In the genomic region with DNA sequence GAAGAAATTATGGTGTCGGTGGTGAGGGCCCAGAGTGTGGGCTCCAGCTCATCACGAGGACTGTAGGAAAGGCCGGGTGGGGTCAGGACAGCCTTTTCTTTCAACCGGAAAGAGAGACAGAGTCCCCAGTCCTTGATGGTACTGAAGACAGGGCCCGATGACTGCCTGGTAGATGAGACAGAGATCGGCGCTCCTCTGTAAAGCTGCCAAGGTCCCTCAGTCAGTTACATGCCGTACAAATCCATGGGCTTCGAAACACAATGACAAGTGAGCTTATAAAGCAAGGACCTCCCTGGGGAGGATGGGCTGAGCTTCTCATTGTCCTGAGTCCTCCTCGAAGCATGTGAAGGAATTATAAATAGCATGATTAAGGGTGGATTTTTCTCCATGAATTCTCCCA, we compare ENCODE assay signal across 21 mouse cellular contexts. TPM values are rescaled to one million over a fixed set of nuclear protein-coding genes. Genes with fewer than 3 reads are reported as not detected.
DNase-seq lines count a peak whose midpoint lies in the region; ATAC-seq lines count a peak whose summit lies in the region.
"Had no signal": no experiment of that assay in that cellular context is flagged by ENCODE, and none has a peak within 500 bp of the region (broad histone marks: within the 10 kb centered on the region; RNA-seq: fewer than 3 reads in every experiment).

No protein-coding gene starts in this region.

- 0 out of 2 replicates have a peak overlapping the region, but pooled peaks have one; percentile 5 for H3K27ac ChIP-seq in neural tube, embryonic 12.5 days
- 0 out of 2 replicates have a peak overlapping the region, but pooled peaks have one; percentile 19 for H3K27ac ChIP-seq in hindbrain, embryonic 13.5 days
- 0 out of 2 replicates have a peak overlapping the region, but pooled peaks have one; percentile 54 for H3K27ac ChIP-seq in neural tube, embryonic 15.5 days (replicated peaks)
- H3K27ac ChIP-seq: embryonic facial prominence, embryonic 10.5 days; heart, embryonic 15.5 days; limb, embryonic 15.5 days had no signal

- no peak overlapping the region for H3K4me3 ChIP-seq in neural tube, embryonic 12.5 days
- no peak overlapping the region for H3K4me3 ChIP-seq in hindbrain, embryonic 13.5 days
- no peak overlapping the region for H3K4me3 ChIP-seq in neural tube, embryonic 15.5 days (replicated peaks)
- H3K4me3 ChIP-seq: embryonic facial prominence, embryonic 10.5 days; heart, embryonic 15.5 days; limb, embryonic 15.5 days had no signal

- ATAC-seq in neural tube, embryonic 12.5 days (ENCODE audit: low FRiP score, low read depth): no peak
- ATAC-seq in hindbrain, embryonic 13.5 days (ENCODE audit: low FRiP score): 0 out of 2 replicates have a peak, but pooled peaks have one; percentile 14
- peak; percentile 30; the same call in 1 of the 2 replicates for ATAC-seq in neural tube, embryonic 15.5 days (ENCODE audit: low FRiP score)

- peaks cover 13% of the 10 kb centered on the region for H3K4me1 ChIP-seq in neural tube, embryonic 12.5 days
- peaks cover 28% of the 10 kb centered on the region for H3K4me1 ChIP-seq in hindbrain, embryonic 13.5 days (replicated peaks)
- H3K4me1 ChIP-seq in neural tube, embryonic 15.5 days: peaks cover 25% of the 10 kb centered on the region
- H3K4me1 ChIP-seq: embryonic facial prominence, embryonic 10.5 days; heart, embryonic 15.5 days; limb, embryonic 15.5 days had no signal

- 76% methylated on average over 10 of the region's 10 CpGs for WGBS in neural tube, embryonic 12.5 days
- WGBS in hindbrain, embryonic 13.5 days: 63% methylated on average over 10 of the region's 10 CpGs
- 51% methylated on average over 10 of the region's 10 CpGs for WGBS in neural tube, embryonic 15.5 days

- peak; percentile 80 for DNase-seq in adrenal gland, adult (ENCODE audit: inconsistent age in 2 of 2, low spot score in 1 of 2)
- no peak for DNase-seq in adrenal gland, postnatal 4 days (ENCODE audit: low spot score in 2 of 2)
- no peak for DNase-seq in neural tube, embryonic 10.5 days (ENCODE audit: extremely low spot score, low spot score)
- DNase-seq in spleen, adult 12 weeks (ENCODE audit: low spot score): no peak
- no peak for DNase-seq in cerebellum, postnatal 4 days (ENCODE audit: low spot score in 2 of 2)
- DNase-seq: heart, adult 18-20 months; kidney, adult 8-10 months; thymus, postnatal 14 days had no signal

- H3K9ac ChIP-seq in neural tube, embryonic 12.5 days: no peak overlapping the region
- H3K9ac ChIP-seq in hindbrain, embryonic 13.5 days: peak overlapping the region; percentile 1; the same call in 1 of the 2 replicates
- H3K9ac ChIP-seq in neural tube, embryonic 15.5 days (replicated peaks): no peak overlapping the region
- H3K9ac ChIP-seq: heart, embryonic 15.5 days; limb, embryonic 15.5 days had no signal

- peaks cover 3% of the 10 kb centered on the region; the same call in 1 of the 2 replicates for H3K27me3 ChIP-seq in neural tube, embryonic 12.5 days (replicated peaks)
- peaks cover 17% of the 10 kb centered on the region; the same call in 1 of the 2 replicates for H3K27me3 ChIP-seq in hindbrain, embryonic 13.5 days
- H3K27me3 ChIP-seq in neural tube, embryonic 15.5 days (replicated peaks): 0 out of 2 replicates have a peak, but pooled peaks cover 8% of the 10 kb centered on the region

- H3K4me2 ChIP-seq in neural tube, embryonic 12.5 days (replicated peaks): no peak overlapping the region
- no peak overlapping the region for H3K4me2 ChIP-seq in hindbrain, embryonic 13.5 days
- H3K4me2 ChIP-seq in neural tube, embryonic 15.5 days: no peak overlapping the region
- H3K4me2 ChIP-seq: heart, embryonic 15.5 days; limb, embryonic 15.5 days had no signal

- no peaks in the 10 kb centered on the region for H3K9me3 ChIP-seq in neural tube, embryonic 12.5 days
- no peaks in the 10 kb centered on the region for H3K9me3 ChIP-seq in hindbrain, embryonic 13.5 days
- H3K9me3 ChIP-seq in neural tube, embryonic 15.5 days (replicated peaks): no peaks in the 10 kb centered on the region
- H3K9me3 ChIP-seq: embryonic facial prominence, embryonic 10.5 days; heart, embryonic 15.5 days; limb, embryonic 15.5 days had no signal

- no peaks in the 10 kb centered on the region for H3K36me3 ChIP-seq in neural tube, embryonic 12.5 days
- H3K36me3 ChIP-seq in hindbrain, embryonic 13.5 days: no peaks in the 10 kb centered on the region
- no peaks in the 10 kb centered on the region for H3K36me3 ChIP-seq in neural tube, embryonic 15.5 days
- H3K36me3 ChIP-seq: embryonic facial prominence, embryonic 10.5 days; heart, embryonic 15.5 days; limb, embryonic 15.5 days had no signal

RNA-seq across cellular contexts. Expression of a gene that starts 13.2 kb away (rescaled TPM):
- 10 to 100 TPM in 1 of 2 experiments, 1 to 10 TPM in 1; 6.9 to 15.1 TPM for total RNA-seq in adrenal gland, postnatal 4 days (2021)
- 65.3 and 70.1 TPM in 2 replicates for polyA plus RNA-seq in neural tube, embryonic 12.5 days (2016; fragmentation: Nextera tagmentation; extraction: Ambion mirVana)
- 33.1 and 35.5 TPM in 2 replicates for polyA plus RNA-seq in hindbrain, embryonic 13.5 days (2015; fragmentation: Nextera tagmentation; extraction: Ambion mirVana)
- 71.9 and 84.7 TPM in 2 replicates for polyA plus RNA-seq in neural tube, embryonic 15.5 days (2015; fragmentation: Nextera tagmentation; extraction: Ambion mirVana)
- total RNA-seq: heart, adult 18-20 months; megakaryocyte, adult 5-6 weeks had no signal

RNA-seq across cellular contexts. Expression of a gene that starts 18.4 kb away (rescaled TPM):
- total RNA-seq in adrenal gland, postnatal 4 days (2021): not detected
- polyA plus RNA-seq in neural tube, embryonic 12.5 days (2016; fragmentation: Nextera tagmentation; extraction: Ambion mirVana): not detected in 2 replicates
- not detected in 2 replicates for polyA plus RNA-seq in hindbrain, embryonic 13.5 days (2015; fragmentation: Nextera tagmentation; extraction: Ambion mirVana)
- polyA plus RNA-seq in neural tube, embryonic 15.5 days (2015; fragmentation: Nextera tagmentation; extraction: Ambion mirVana): not detected in 2 replicates
- total RNA-seq: gastrocnemius, postnatal 10 days; heart, adult 18-20 months; layer of hippocampus, postnatal 14 days; left cerebral cortex, postnatal 25 days; megakaryocyte, adult 5-6 weeks; MEL had no signal
- polyA plus RNA-seq: embryonic facial prominence, embryonic 10.5 days; frontal cortex, adult 2 months; heart, embryonic 15.5 days; limb, embryonic 15.5 days; liver, embryonic 16.5 days had no signal

RNA-seq across cellular contexts. Expression of a gene that starts 40.0 kb away (rescaled TPM):
- not detected for total RNA-seq in adrenal gland, postnatal 4 days (2021)
- 2.7 and 4.6 TPM in 2 replicates for polyA plus RNA-seq in neural tube, embryonic 12.5 days (2016; fragmentation: Nextera tagmentation; extraction: Ambion mirVana)
- 6.8 and 9.0 TPM in 2 replicates for polyA plus RNA-seq in hindbrain, embryonic 13.5 days (2015; fragmentation: Nextera tagmentation; extraction: Ambion mirVana)
- 4.0 and 5.3 TPM in 2 replicates for polyA plus RNA-seq in neural tube, embryonic 15.5 days (2015; fragmentation: Nextera tagmentation; extraction: Ambion mirVana)
- total RNA-seq: gastrocnemius, postnatal 10 days; heart, adult 18-20 months; megakaryocyte, adult 5-6 weeks had no signal
- polyA plus RNA-seq: liver, embryonic 16.5 days had no signal

RNA-seq across cellular contexts. Expression of a gene that starts 41.7 kb away (rescaled TPM):
- not detected for total RNA-seq in adrenal gland, postnatal 4 days (2021)
- polyA plus RNA-seq in neural tube, embryonic 12.5 days (2016; fragmentation: Nextera tagmentation; extraction: Ambion mirVana): not detected in 2 replicates
- polyA plus RNA-seq in hindbrain, embryonic 13.5 days (2015; fragmentation: Nextera tagmentation; extraction: Ambion mirVana): not detected in 2 replicates
- polyA plus RNA-seq in neural tube, embryonic 15.5 days (2015; fragmentation: Nextera tagmentation; extraction: Ambion mirVana): 0.72 TPM in 1 of 2 replicates, not detected in the other
- total RNA-seq: gastrocnemius, postnatal 10 days; heart, adult 18-20 months; left cerebral cortex, postnatal 25 days; megakaryocyte, adult 5-6 weeks; MEL had no signal
- polyA plus RNA-seq: embryonic facial prominence, embryonic 10.5 days; frontal cortex, adult 2 months; heart, embryonic 15.5 days; limb, embryonic 15.5 days had no signal

RNA-seq across cellular contexts. Expression of a gene that starts 47.3 kb away (rescaled TPM):
- under 1 TPM; 0.20 to 0.54 TPM for total RNA-seq in adrenal gland, postnatal 4 days (2021)
- 0.53 and 0.60 TPM in 2 replicates for polyA plus RNA-seq in neural tube, embryonic 12.5 days (2016; fragmentation: Nextera tagmentation; extraction: Ambion mirVana)
- polyA plus RNA-seq in hindbrain, embryonic 13.5 days (2015; fragmentation: Nextera tagmentation; extraction: Ambion mirVana): 0.05 TPM in 1 of 2 replicates, not detected in the other
- polyA plus RNA-seq in neural tube, embryonic 15.5 days (2015; fragmentation: Nextera tagmentation; extraction: Ambion mirVana): 0.33 and 0.37 TPM in 2 replicates
- total RNA-seq: heart, adult 18-20 months; layer of hippocampus, postnatal 14 days; left cerebral cortex, postnatal 25 days; megakaryocyte, adult 5-6 weeks; MEL had no signal
- polyA plus RNA-seq: frontal cortex, adult 2 months; heart, embryonic 15.5 days had no signal

Comparison
In these comparisons a context has a peak if more than half of its experiments do, and no peak if none do; other contexts are left out.
1. DNase-seq: peak in adrenal gland, adult (2 of 2); none in adrenal gland, postnatal 4 days (0 of 2), neural tube, embryonic 10.5 days (single experiment), spleen, adult 12 weeks (single experiment) and cerebellum, postnatal 4 days (0 of 2).
2. Peak in every context shown above with its lines, with median percentiles within 50 percentile points of each other: H3K27ac ChIP-seq.